Mouse (Mus musculus) heart, adult 2 months (tissue): ENCODE measurements around the gene Hps5. TPM values are rescaled to one million over a fixed set of nuclear protein-coding genes. Genes with fewer than 3 reads are reported as not detected.

Experiments used
- DNase-seq, 2 experiments: peaks; one replicate each; pipeline ENCODE4 v3.0.0; 2021
- H3K27ac ChIP-seq: fragments of 200-600 bp; 2 replicates; pipeline ENCODE4 v1.8.1; 2022
- H3K27me3 ChIP-seq: fragments of 200-500 bp; 2 replicates; pipeline ENCODE4 v1.6.1; 2012; ENCODE audit warnings: mild to moderate bottlenecking, low read length, inconsistent platforms, mixed read lengths; ENCODE audit not compliant: control insufficient read depth, insufficient read depth
- H3K36me3 ChIP-seq: fragments of 200-500 bp; 2 replicates; pipeline ENCODE4 v1.6.1; 2012; ENCODE audit warnings: low read length, inconsistent platforms; ENCODE audit not compliant: control insufficient read depth, insufficient read depth
- H3K4me1 ChIP-seq: fragments of 200-500 bp; 2 replicates; pipeline ENCODE4 v1.6.1; 2011; ENCODE audit warnings: low read length; ENCODE audit not compliant: control insufficient read depth, insufficient read depth
- H3K4me3 ChIP-seq: fragments of 200-600 bp; 2 replicates; pipeline ENCODE4 v1.8.1; 2022
- H3K79me2 ChIP-seq: fragments of 200-500 bp; replicated peaks from 2 replicates; pipeline ENCODE4 v1.6.1; 2012; ENCODE audit warnings: mild to moderate bottlenecking, inconsistent platforms, low read length, moderate library complexity, mixed read lengths; ENCODE audit not compliant: control insufficient read depth, insufficient read depth
- H3K9ac ChIP-seq: fragments of 200-500 bp; 2 replicates; pipeline ENCODE4 v1.6.1; 2012; ENCODE audit warnings: low read depth, mild to moderate bottlenecking, control low read depth, inconsistent platforms, low read length, mixed read lengths
- CTCF ChIP-seq: fragments of 200-600 bp; IDR thresholded peaks from 2 replicates; pipeline ENCODE4 v1.8.1; 2022; ENCODE audit warnings: antibody characterized with exemption, mild to moderate bottlenecking, moderate library complexity
- EP300 ChIP-seq: fragments of 200-500 bp; IDR thresholded peaks from 2 replicates; pipeline ENCODE4 v1.6.1; 2011; ENCODE audit warnings: low read depth, low read length, control low read depth; ENCODE audit not compliant: insufficient read depth
- POLR2A ChIP-seq: fragments of 200-500 bp; IDR thresholded peaks from 2 replicates; pipeline ENCODE4 v1.6.1; 2011; ENCODE audit warnings: mild to moderate bottlenecking, low read depth, low read length, control low read depth; ENCODE audit not compliant: insufficient read depth
- WGBS: fragments of 180-500 bp; shearing (Covaris S2); methylation state at CpG from one replicate; pipeline ENCODE4 v1.1.7; 2018; 5-methylcytosine and 5-hydroxymethylcytosine counted together
- intact Hi-C: fragments of 180-260 bp; cut with DNase I; formaldehyde crosslinking; loops from one replicate; pipeline ENCODE4 v1.15.1; 2025
- polyA plus RNA-seq: library from polyadenylated mRNA; depleted of rRNA; stranded (reverse); fragments of >200 nt; gene quantifications from 2 replicates; pipeline ENCODE4 v1.2.3, GENCODE M21; 2012
- total RNA-seq, 2 experiments: library from RNA; stranded (reverse); gene quantifications; 2 replicates each; pipeline ENCODE4 v1.2.3; 2021

Hps5 gene
- total and polyA plus RNA-seq, 3 experiments: 5.2 to 9.2 (median 7.5) TPM

- H3K9ac ChIP-seq: no peak overlapping the region
- H3K27me3 ChIP-seq: no peaks in the 10 kb centered on the region
- H3K4me1 ChIP-seq: no peaks in the 10 kb centered on the region
- no peak overlapping the region for H3K4me3 ChIP-seq
- H3K27ac ChIP-seq: no peak overlapping the region
- peak; percentile 33 to 62 for DNase-seq
- no peaks in the 10 kb centered on the region for H3K79me2 ChIP-seq
- H3K36me3 ChIP-seq: no peaks in the 10 kb centered on the region
- intact Hi-C loops: loop anchor here (5.0 kb wide), 1 partner anchor 58 kb away; the partner anchor contains the start of gene Saal1
- WGBS: 57% methylated on average over 4 of the region's 4 CpGs
- TF ChIP-seq CTCF: peak; percentile 94
- TF ChIP-seq POLR2A: no peak
- peak; percentile 67; the same call in 1 of the 2 replicates for TF ChIP-seq EP300
Measured at GRCm38 (mm10) chr7:46770706-46771105, 25.2 kb downstream of the Hps5 start.

GRCm38 (mm10) chr7:46768451-46768850 is 27.4 kb downstream of the Hps5 start:
- DNase-seq: no peak
- Histone ChIP-seq H3K9ac (no peak overlapping the region), H3K27me3 (no peaks in the 10 kb centered on the region), H3K36me3 (no peaks in the 10 kb centered on the region), H3K4me1 (no peaks in the 10 kb centered on the region), H3K4me3 (no peak overlapping the region), H3K79me2 (no peaks in the 10 kb centered on the region), H3K27ac (no peak overlapping the region)
- intact Hi-C loops: no loop called here
- TF ChIP-seq POLR2A (no peak), EP300 (no peak), CTCF (no peak)
- 92% methylated on average over 7 of the region's 7 CpGs for WGBS

GRCm38 (mm10) chr7:46767371-46767770 is 28.5 kb downstream of the Hps5 start:
- Histone ChIP-seq H3K79me2 (no peaks in the 10 kb centered on the region), H3K27ac (no peak overlapping the region), H3K27me3 (no peaks in the 10 kb centered on the region), H3K36me3 (no peaks in the 10 kb centered on the region), H3K4me1 (no peaks in the 10 kb centered on the region), H3K4me3 (no peak overlapping the region), H3K9ac (no peak overlapping the region)
- no peak for DNase-seq
- intact Hi-C loops: no loop called here
- no peak for TF ChIP-seq EP300

GRCm38 (mm10) chr7:46764672-46765071 is 31.2 kb downstream of the Hps5 start:
- intact Hi-C loops: no loop called here
- no peaks in the 10 kb centered on the region for H3K27me3 ChIP-seq
- WGBS: 89% methylated on average over 8 of the region's 8 CpGs
- no peaks in the 10 kb centered on the region for H3K79me2 ChIP-seq
- H3K4me3 ChIP-seq: no peak overlapping the region
- no peaks in the 10 kb centered on the region for H3K36me3 ChIP-seq
- DNase-seq: no peak
- no peaks in the 10 kb centered on the region for H3K4me1 ChIP-seq
- H3K27ac ChIP-seq: no peak overlapping the region
- TF ChIP-seq EP300: no peak
- TF ChIP-seq POLR2A: no peak
- no peak for TF ChIP-seq CTCF
- H3K9ac ChIP-seq: no peak overlapping the region

GRCm38 (mm10) chr7:46762601-46763000 is 33.3 kb downstream of the Hps5 start:
- Histone ChIP-seq H3K36me3 (no peaks in the 10 kb centered on the region), H3K27ac (no peak overlapping the region), H3K79me2 (no peaks in the 10 kb centered on the region), H3K4me3 (no peak overlapping the region), H3K4me1 (no peaks in the 10 kb centered on the region), H3K27me3 (no peaks in the 10 kb centered on the region), H3K9ac (no peak overlapping the region)
- intact Hi-C loops: no loop called here
- 92% methylated on average over 5 of the region's 5 CpGs for WGBS
- TF ChIP-seq CTCF: no peak
- no peak for TF ChIP-seq EP300
- no peak for TF ChIP-seq POLR2A
- DNase-seq: no peak

- no peak for DNase-seq
- intact Hi-C loops: no loop called here
- Histone ChIP-seq H3K27ac (no peak overlapping the region), H3K4me1 (no peaks in the 10 kb centered on the region), H3K4me3 (no peak overlapping the region), H3K9ac (no peak overlapping the region), H3K36me3 (no peaks in the 10 kb centered on the region), H3K79me2 (no peaks in the 10 kb centered on the region), H3K27me3 (no peaks in the 10 kb centered on the region)
- no peak for TF ChIP-seq CTCF
- TF ChIP-seq EP300: no peak
- TF ChIP-seq POLR2A: no peak
- 66% methylated on average over 11 of the region's 11 CpGs for WGBS
Measured at GRCm38 (mm10) chr7:46761049-46761795, 34.6 kb downstream of the Hps5 start.
